Mouse (Mus musculus): ENCODE data around the gene Auts2.

DNA sequence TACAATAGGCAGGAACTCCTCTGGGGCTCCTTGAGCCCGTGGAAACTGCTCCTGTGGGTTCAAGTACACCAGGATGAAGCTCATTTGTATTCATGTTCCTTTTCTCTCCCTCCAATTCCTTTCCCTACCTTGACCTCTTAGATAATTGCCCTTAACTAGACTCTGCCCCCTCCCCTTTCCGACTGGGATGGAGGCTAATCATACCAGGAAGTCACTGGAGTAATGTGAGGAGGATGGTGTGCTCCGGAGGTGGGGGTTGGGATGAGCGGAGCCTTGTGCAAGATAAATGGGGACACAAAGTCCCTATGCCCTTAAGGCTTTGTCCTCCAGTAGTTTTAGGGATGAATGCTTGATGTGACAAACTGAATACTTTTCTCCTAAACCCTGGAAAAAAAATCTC, 820.8 kb downstream of the Auts2 start:
- TF ChIP-seq ELF1 (IDR thresholded peaks at IDR 0.05; ENCODE audit: low read depth, low read length) (no peak), TCF12 (IDR thresholded peaks at IDR 0.05; ENCODE audit: low read depth, low read length) (no peak), E2F4 (IDR thresholded peaks at IDR 0.05; ENCODE audit: insufficient replicate concordance, low read depth, low read length) (no peak)

Measured in CH12.LX (cell line).